Mouse (Mus musculus): ENCODE measurements around the gene Cldn15. TPM values are rescaled to one million over a fixed set of nuclear protein-coding genes. Genes with fewer than 3 reads are reported as not detected.

Gene Cldn15
- polyA plus RNA-seq, 1 experiment from 2014 or later = 0.28 TPM

- no peak overlapping the region for H3K9ac ChIP-seq (replicated peaks)
- no peak overlapping the region for H3K4me3 ChIP-seq
- no peak for ATAC-seq (replicated peaks)
- H3K4me2 ChIP-seq (replicated peaks) = no peak overlapping the region
- H3K4me1 ChIP-seq = peaks cover 10% of the 10 kb centered on the region
- WGBS = 96% methylated on average over 4 of the region's 4 CpGs
- no peak overlapping the region for H3K27ac ChIP-seq (replicated peaks)
- peaks cover 33% of the 10 kb centered on the region for H3K36me3 ChIP-seq
- no peaks in the 10 kb centered on the region for H3K27me3 ChIP-seq
- no peaks in the 10 kb centered on the region for H3K9me3 ChIP-seq
Measured at GRCm38 (mm10) chr5:136966861-136967455, 542 bp downstream of the Cldn15 start.

GRCm38 (mm10) chr5:136967592-136967991, 1.2 kb downstream of the Cldn15 start:
- 75% methylated on average over 10 of the region's 10 CpGs for WGBS

DNA sequence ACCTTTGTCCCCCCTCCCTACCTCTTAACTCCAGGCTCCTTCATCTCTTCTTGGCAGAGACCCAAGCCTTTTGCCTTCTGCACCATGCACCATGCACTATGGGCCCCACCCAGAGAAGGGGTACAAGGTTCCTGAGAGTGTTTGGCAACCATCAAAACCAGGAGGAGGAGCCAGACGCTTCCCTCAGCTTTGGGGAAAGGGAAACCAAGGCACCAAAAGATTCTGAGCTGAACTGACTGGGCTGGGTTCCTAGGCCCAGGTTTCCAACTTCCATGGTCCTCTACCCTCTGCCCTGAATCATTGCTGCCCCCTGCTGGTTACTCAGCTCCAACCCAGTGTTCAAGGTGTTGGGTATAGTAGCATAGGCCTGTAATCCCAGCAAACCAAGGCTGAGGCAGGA, 4.3 kb downstream of the Cldn15 start:
- no peaks in the 10 kb centered on the region for H3K4me1 ChIP-seq
- ATAC-seq (replicated peaks) = no peak
- no peaks in the 10 kb centered on the region for H3K9me3 ChIP-seq
- no peak overlapping the region for H3K4me3 ChIP-seq
- no peak overlapping the region for H3K9ac ChIP-seq (replicated peaks)
- no peaks in the 10 kb centered on the region for H3K27me3 ChIP-seq
- no peak overlapping the region for H3K27ac ChIP-seq (replicated peaks)
- no peak overlapping the region for H3K4me2 ChIP-seq (replicated peaks)
- 88% methylated on average over 1 of the region's 1 CpGs for WGBS
- peaks cover 9% of the 10 kb centered on the region for H3K36me3 ChIP-seq

More at GRCm38 (mm10) chr5:136967592-136967991, 1.2 kb downstream of the Cldn15 start:
- H3K9ac ChIP-seq (replicated peaks) = no peak overlapping the region
- no peak for ATAC-seq (replicated peaks)
- H3K4me2 ChIP-seq (replicated peaks) = no peak overlapping the region
- H3K27ac ChIP-seq (replicated peaks) = no peak overlapping the region
- no peaks in the 10 kb centered on the region for H3K27me3 ChIP-seq
- H3K9me3 ChIP-seq = no peaks in the 10 kb centered on the region
- no peak overlapping the region for H3K4me3 ChIP-seq
- peaks cover 8% of the 10 kb centered on the region for H3K4me1 ChIP-seq
- peaks cover 33% of the 10 kb centered on the region for H3K36me3 ChIP-seq

- no peak for ATAC-seq (replicated peaks)
- WGBS = 83% methylated on average over 8 of the region's 8 CpGs
Measured at GRCm38 (mm10) chr5:136973670-136974069, 7.3 kb downstream of the Cldn15 start.

DNA sequence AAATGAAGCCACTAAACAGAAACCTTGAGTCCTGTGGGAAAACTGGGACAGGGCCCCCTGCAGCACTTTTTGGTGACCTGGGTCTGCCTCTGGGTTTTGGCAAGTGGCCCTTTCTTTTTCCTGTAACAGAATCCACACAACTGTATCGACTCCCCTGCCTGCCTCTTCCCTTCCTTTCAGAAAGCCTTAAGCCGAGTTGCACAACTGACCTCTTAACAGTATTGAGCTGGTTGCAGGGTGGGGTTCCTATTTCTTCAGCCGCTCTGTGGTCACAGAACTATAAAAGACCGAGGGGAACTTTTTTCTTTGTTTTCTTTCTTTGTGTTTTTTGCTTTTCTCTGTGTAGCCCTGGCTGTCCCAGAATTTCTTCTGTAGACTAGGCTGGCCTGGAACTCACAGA, 11.4 kb downstream of the Cldn15 start:
- Histone ChIP-seq H3K4me3 (no peak overlapping the region), H3K9me3 (no peaks in the 10 kb centered on the region), H3K36me3 (peaks cover 11% of the 10 kb centered on the region), H3K27ac (replicated peaks) (no peak overlapping the region), H3K27me3 (no peaks in the 10 kb centered on the region), H3K4me2 (replicated peaks) (no peak overlapping the region), H3K9ac (replicated peaks) (no peak overlapping the region), H3K4me1 (no peaks in the 10 kb centered on the region)
- WGBS = 81% methylated on average over 4 of the region's 4 CpGs
- ATAC-seq (replicated peaks) = no peak

More at GRCm38 (mm10) chr5:136973670-136974069, 7.3 kb downstream of the Cldn15 start:
- no peak overlapping the region for H3K4me2 ChIP-seq (replicated peaks)
- H3K4me3 ChIP-seq = no peak overlapping the region
- no peak overlapping the region for H3K27ac ChIP-seq (replicated peaks)
- H3K36me3 ChIP-seq = no peaks in the 10 kb centered on the region
- H3K9me3 ChIP-seq = no peaks in the 10 kb centered on the region
- no peaks in the 10 kb centered on the region for H3K4me1 ChIP-seq
- no peak overlapping the region for H3K9ac ChIP-seq (replicated peaks)
- no peaks in the 10 kb centered on the region for H3K27me3 ChIP-seq

- Histone ChIP-seq H3K36me3 (peaks cover 18% of the 10 kb centered on the region), H3K27me3 (no peaks in the 10 kb centered on the region), H3K4me1 (no peaks in the 10 kb centered on the region), H3K4me2 (replicated peaks) (no peak overlapping the region), H3K4me3 (no peak overlapping the region), H3K9me3 (no peaks in the 10 kb centered on the region), H3K27ac (replicated peaks) (no peak overlapping the region), H3K9ac (replicated peaks) (no peak overlapping the region)
- WGBS = 70% methylated on average over 2 of the region's 2 CpGs
- ATAC-seq (replicated peaks) = no peak
Measured at GRCm38 (mm10) chr5:136979762-136980161, 13.3 kb downstream of the Cldn15 start.

- H3K4me2 ChIP-seq (replicated peaks) = no peak overlapping the region
- H3K9ac ChIP-seq (replicated peaks) = no peak overlapping the region
- no peak overlapping the region for H3K4me3 ChIP-seq
- peaks cover 5% of the 10 kb centered on the region for H3K4me1 ChIP-seq
- 91% methylated on average over 8 of the region's 8 CpGs for WGBS
- peaks cover 18% of the 10 kb centered on the region for H3K36me3 ChIP-seq
- no peak for ATAC-seq (replicated peaks)
- H3K27ac ChIP-seq (replicated peaks) = no peak overlapping the region
- H3K27me3 ChIP-seq = no peaks in the 10 kb centered on the region
- no peaks in the 10 kb centered on the region for H3K9me3 ChIP-seq
Measured at GRCm38 (mm10) chr5:136980974-136981373, 14.6 kb downstream of the Cldn15 start.

DNA sequence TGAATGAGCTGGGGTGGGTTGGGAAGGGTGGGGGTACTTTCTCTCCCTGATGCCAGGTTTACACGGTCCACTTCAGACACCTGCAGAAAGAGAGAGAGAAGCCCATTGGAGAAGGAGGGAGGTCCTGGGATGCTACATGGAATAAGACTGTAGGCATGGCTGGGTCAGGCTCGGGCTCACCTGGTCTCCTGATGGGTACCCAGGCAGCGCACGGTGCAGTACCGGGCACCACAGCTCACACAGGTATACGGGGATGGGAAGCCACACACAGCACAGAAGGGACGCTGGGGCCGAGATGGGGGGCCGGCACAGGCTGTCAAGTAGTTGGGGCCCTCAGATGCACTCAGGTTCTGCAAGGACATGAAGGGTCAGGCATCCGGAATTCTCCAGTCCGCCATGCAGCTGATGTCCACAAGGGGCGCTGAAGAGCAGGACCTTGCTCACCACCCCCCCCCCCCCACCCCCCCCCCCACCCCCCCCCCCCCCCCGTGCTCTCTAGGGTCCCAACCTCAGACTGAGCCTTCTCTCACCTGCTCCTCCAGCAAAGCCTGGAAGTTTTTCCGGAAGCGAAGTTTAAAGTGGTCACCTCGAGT, 16.0 kb downstream of the Cldn15 start:
- Histone ChIP-seq H3K9me3 (no peaks in the 10 kb centered on the region), H3K27ac (replicated peaks) (no peak overlapping the region), H3K9ac (replicated peaks) (no peak overlapping the region), H3K36me3 (peaks cover 18% of the 10 kb centered on the region), H3K4me2 (replicated peaks) (no peak overlapping the region), H3K27me3 (no peaks in the 10 kb centered on the region), H3K4me1 (peaks cover 9% of the 10 kb centered on the region), H3K4me3 (no peak overlapping the region)
- 54% methylated on average over 13 of the region's 16 CpGs for whole genome bisulfite sequencing
- ATAC-seq (replicated peaks) = no peak

DNA sequence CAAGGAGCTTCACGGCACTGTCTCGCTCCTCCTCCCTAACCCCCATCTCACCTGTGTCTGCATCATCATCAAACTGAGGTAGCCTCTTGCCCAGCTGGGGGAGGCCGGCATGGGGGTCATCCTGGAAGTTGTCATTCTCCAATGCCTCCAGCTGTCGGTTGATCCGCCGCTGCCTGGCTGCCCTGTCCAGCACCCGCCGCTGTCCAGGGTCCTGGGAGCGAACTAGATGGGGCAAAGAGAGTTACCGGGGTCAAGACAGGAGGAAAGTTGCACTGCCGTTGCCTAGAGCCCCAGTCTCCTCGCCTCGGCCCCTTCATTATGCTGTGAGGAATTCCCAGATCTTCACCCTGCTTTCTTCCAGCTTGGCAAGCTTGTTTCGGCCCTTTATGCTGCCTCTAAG, 18.4 kb downstream of the Cldn15 start:
- no peak overlapping the region for H3K27ac ChIP-seq (replicated peaks)
- 60% methylated on average over 14 of the region's 14 CpGs for WGBS
- H3K4me2 ChIP-seq (replicated peaks) = no peak overlapping the region; the same call in 1 of the 2 replicates
- H3K36me3 ChIP-seq = peaks cover 28% of the 10 kb centered on the region
- no peak for ATAC-seq (replicated peaks)
- H3K4me1 ChIP-seq = peaks cover 21% of the 10 kb centered on the region
- no peaks in the 10 kb centered on the region for H3K27me3 ChIP-seq
- H3K4me3 ChIP-seq = no peak overlapping the region
- no peak overlapping the region for H3K9ac ChIP-seq (replicated peaks)
- no peaks in the 10 kb centered on the region for H3K9me3 ChIP-seq

DNA sequence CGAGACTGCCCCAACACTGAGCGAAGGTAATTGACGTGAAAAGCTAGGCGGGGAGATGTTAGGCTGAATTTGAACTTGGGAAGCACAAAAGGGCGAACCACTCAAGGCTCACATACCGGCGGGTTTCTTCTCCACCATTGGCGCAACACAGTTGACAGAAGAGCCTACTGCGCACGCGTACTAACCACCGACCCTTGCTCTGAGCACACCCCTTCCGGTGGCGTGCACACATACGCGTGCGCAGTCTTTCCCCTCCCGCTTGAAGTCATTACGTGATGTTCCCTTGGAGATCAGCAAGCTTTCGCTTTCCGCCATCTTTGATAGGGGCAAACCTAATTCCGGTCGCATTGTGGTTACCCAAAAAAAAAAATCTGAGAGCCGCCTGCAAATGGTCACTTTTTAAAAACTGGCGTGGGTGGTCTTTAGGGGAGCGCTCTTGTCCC, 20.3 kb downstream of the Cldn15 start, which contains the start of gene Plod3:
Gene Plod3 (plus strand): TSS at position 325 of the 443 bp plus-strand sequence.
- H3K27me3 ChIP-seq = no peaks in the 10 kb centered on the region
- peaks cover 39% of the 10 kb centered on the region for H3K36me3 ChIP-seq
- peaks cover 21% of the 10 kb centered on the region for H3K4me1 ChIP-seq
- H3K9me3 ChIP-seq = no peaks in the 10 kb centered on the region
- under 1% methylated on average over 26 of the region's 26 CpGs for WGBS
- H3K4me3 ChIP-seq = peak within 1 kb of the TSS; percentile 90
- peak; percentile 93 for ATAC-seq (replicated peaks)
- peak within 1 kb of the TSS; percentile 99 for H3K9ac ChIP-seq (replicated peaks)
- H3K4me2 ChIP-seq (replicated peaks) = peak within 1 kb of the TSS; percentile 89
- H3K27ac ChIP-seq (replicated peaks) = peak within 1 kb of the TSS; percentile 97

DNA sequence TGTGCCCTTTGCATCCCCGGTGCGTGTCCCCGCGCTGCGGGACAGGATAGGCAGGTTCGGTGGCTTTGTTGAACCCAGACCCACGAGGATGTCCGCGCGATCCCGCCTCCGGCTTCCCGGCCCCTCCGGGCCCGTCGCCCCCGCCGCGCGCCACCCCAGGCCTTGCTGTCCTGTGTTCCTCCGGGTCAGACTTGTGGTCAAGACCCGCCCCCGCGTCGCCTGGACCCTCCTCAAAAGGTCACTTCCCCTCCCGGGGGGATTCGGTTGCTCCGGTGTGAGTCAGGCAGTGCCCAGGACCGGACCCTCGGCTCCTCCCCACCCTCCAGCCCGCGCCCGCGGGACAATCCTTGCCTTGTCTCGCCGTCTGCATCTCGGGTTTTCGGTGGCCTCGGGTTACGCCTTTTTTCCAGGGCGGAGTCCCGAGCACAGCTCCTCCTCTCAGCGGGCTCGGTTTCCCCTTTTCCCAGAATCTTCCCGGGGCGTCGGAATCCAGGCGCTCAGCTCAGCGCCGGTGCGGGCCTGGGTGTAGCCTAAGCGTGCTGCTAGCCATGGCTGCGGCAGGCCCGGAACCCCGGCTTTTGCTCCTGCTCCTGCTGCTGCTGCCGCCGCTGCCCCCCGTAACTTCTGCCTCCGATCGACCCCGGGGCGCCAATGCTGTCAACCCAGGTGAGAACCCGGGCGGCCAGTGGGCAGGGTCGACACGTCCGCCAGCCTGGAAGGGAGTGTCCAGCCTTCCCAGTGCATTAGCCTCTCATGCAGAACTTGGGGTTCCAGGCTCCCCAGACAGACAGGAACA, 20.9 kb downstream of the Cldn15 start:
- peaks cover 42% of the 10 kb centered on the region for H3K36me3 ChIP-seq
- peak overlapping the region; percentile 89 for H3K4me2 ChIP-seq (replicated peaks)

DNA sequence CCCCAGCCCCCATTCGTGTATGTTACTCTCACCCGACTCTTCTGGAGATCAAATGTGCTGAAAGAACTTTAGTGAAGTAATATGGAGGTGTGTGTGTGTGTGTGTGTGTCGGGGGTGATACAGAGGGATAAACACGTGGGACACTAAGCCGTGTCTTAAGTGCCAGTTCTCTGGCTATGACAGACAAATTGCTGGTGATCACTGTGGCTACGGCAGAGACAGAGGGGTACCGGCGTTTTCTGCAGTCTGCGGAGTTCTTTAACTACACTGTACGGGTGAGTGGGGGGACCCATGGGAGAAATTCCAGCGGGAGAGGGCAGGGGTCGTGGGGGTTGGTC, 21.5 kb downstream of the Cldn15 start, which contains the start of gene Znhit1:
Gene Znhit1 (minus strand): TSS at position 88 of the 338 bp plus-strand sequence.
- peaks cover 47% of the 10 kb centered on the region for H3K36me3 ChIP-seq

More for the DNA sequence above, 20.9 kb downstream of the Cldn15 start:
- Histone ChIP-seq H3K27me3 (no peaks in the 10 kb centered on the region), H3K9me3 (no peaks in the 10 kb centered on the region), H3K27ac (replicated peaks) (peak overlapping the region; percentile 97), H3K4me1 (peaks cover 21% of the 10 kb centered on the region), H3K4me3 (peak overlapping the region; percentile 90), H3K9ac (replicated peaks) (peak overlapping the region; percentile 99)
- ATAC-seq (replicated peaks) = peak; percentile 65
- under 1% methylated on average over 67 of the region's 67 CpGs for WGBS

More for the DNA sequence above, 21.5 kb downstream of the Cldn15 start, which contains the start of gene Znhit1:
- H3K4me2 ChIP-seq (replicated peaks) = peak within 1 kb of the TSS; percentile 89
- no peaks in the 10 kb centered on the region for H3K27me3 ChIP-seq
- peaks cover 21% of the 10 kb centered on the region for H3K4me1 ChIP-seq
- peak within 1 kb of the TSS; percentile 90 for H3K4me3 ChIP-seq
- ATAC-seq (replicated peaks) = no peak
- 3% methylated on average over 12 of the region's 12 CpGs for WGBS
- peak within 1 kb of the TSS; percentile 97 for H3K27ac ChIP-seq (replicated peaks)
- peak within 1 kb of the TSS; percentile 99 for H3K9ac ChIP-seq (replicated peaks)
- H3K9me3 ChIP-seq = no peaks in the 10 kb centered on the region
